Mouse (Mus musculus): ENCODE measurements at regions not wholly inside any gene's neighbourhood (a gene's known extent, or its start where the extent isn't known, plus 50 kb on each side); places are given as distances from the start of the nearest gene placed in this dataset.
"Not testable (repeated sequence)": the region's sequence is repeated elsewhere in the genome, so short reads cannot be mapped to it uniquely, and the experiment has no call there.

GRCm38 (mm10) chr1:185951163-185951562 lies 165.9 kb downstream of the Lyplal1 start:
- no peaks in the 10 kb centered on the region for H3K27me3 ChIP-seq (ENCODE audit: control insufficient read depth, insufficient read depth, low read length)
- H3K4me2 ChIP-seq (replicated peaks; ENCODE audit: low read depth, low read length, severe bottlenecking): no peak overlapping the region
- TF ChIP-seq POLR2A (IDR thresholded peaks at IDR 0.05; ENCODE audit: borderline replicate concordance, extremely low read depth, insufficient read depth, insufficient read length): no peak
- no peaks in the 10 kb centered on the region for H3K36me3 ChIP-seq (ENCODE audit: control insufficient read depth, insufficient read depth, low read length)
- no peak for DNase-seq (ENCODE audit: low spot score)
- WGBS: 88% methylated on average over 1 of the region's 1 CpGs
- no peak overlapping the region for H3K9ac ChIP-seq (ENCODE audit: low read depth, low read length, severe bottlenecking)
- H3K4me1 ChIP-seq (ENCODE audit: control insufficient read depth, insufficient read depth, low read length): no peaks in the 10 kb centered on the region
- no peaks in the 10 kb centered on the region for H3K9me3 ChIP-seq (ENCODE audit: control insufficient read depth, low read length)
- H3K4me3 ChIP-seq (replicated peaks; ENCODE audit: low read length): no peak overlapping the region
- no peak for ATAC-seq (ENCODE audit: low FRiP score, low read depth)
- no peak overlapping the region for H3K27ac ChIP-seq (replicated peaks; ENCODE audit: low read depth, low read length)

GRCm38 (mm10) chr1:185955821-185956220 lies 161.3 kb downstream of the Lyplal1 start:
- H3K9me3 ChIP-seq (ENCODE audit: control insufficient read depth, low read length); H3K9ac ChIP-seq (ENCODE audit: low read depth, low read length, severe bottlenecking); DNase-seq (ENCODE audit: low spot score); H3K27ac ChIP-seq (replicated peaks; ENCODE audit: low read depth, low read length); H3K27me3 ChIP-seq (ENCODE audit: control insufficient read depth, insufficient read depth, low read length); H3K36me3 ChIP-seq (ENCODE audit: control insufficient read depth, insufficient read depth, low read length); H3K4me1 ChIP-seq (ENCODE audit: control insufficient read depth, insufficient read depth, low read length); ATAC-seq (ENCODE audit: low FRiP score, low read depth); H3K4me2 ChIP-seq (replicated peaks; ENCODE audit: low read depth, low read length, severe bottlenecking); H3K4me3 ChIP-seq (replicated peaks; ENCODE audit: low read length): not testable (repeated sequence)
- WGBS: 66% methylated on average over 1 of the region's 1 CpGs

GRCm38 (mm10) chr1:185957557-185957956 lies 159.6 kb downstream of the Lyplal1 start:
- Histone ChIP-seq H3K4me2 (replicated peaks; ENCODE audit: low read depth, low read length, severe bottlenecking) (no peak overlapping the region), H3K9ac (ENCODE audit: low read depth, low read length, severe bottlenecking) (no peak overlapping the region), H3K4me3 (replicated peaks; ENCODE audit: low read length) (no peak overlapping the region), H3K36me3 (ENCODE audit: control insufficient read depth, insufficient read depth, low read length) (no peaks in the 10 kb centered on the region), H3K27ac (replicated peaks; ENCODE audit: low read depth, low read length) (no peak overlapping the region), H3K4me1 (ENCODE audit: control insufficient read depth, insufficient read depth, low read length) (peaks cover 9% of the 10 kb centered on the region; the same call in 1 of the 2 replicates), H3K9me3 (ENCODE audit: control insufficient read depth, low read length) (no peaks in the 10 kb centered on the region), H3K27me3 (ENCODE audit: control insufficient read depth, insufficient read depth, low read length) (no peaks in the 10 kb centered on the region)
- 63% methylated on average over 3 of the region's 3 CpGs for WGBS
- no peak for ATAC-seq (ENCODE audit: low FRiP score, low read depth)
- no peak for DNase-seq (ENCODE audit: low spot score)
- TF ChIP-seq POLR2A (IDR thresholded peaks at IDR 0.05; ENCODE audit: borderline replicate concordance, extremely low read depth, insufficient read depth, insufficient read length): no peak

- no peak overlapping the region for H3K4me3 ChIP-seq (replicated peaks; ENCODE audit: low read length)
- no peaks in the 10 kb centered on the region for H3K27me3 ChIP-seq (ENCODE audit: control insufficient read depth, insufficient read depth, low read length)
- WGBS: 46% methylated on average over 10 of the region's 10 CpGs
- no peak for TF ChIP-seq POLR2A (IDR thresholded peaks at IDR 0.05; ENCODE audit: borderline replicate concordance, extremely low read depth, insufficient read depth, insufficient read length)
- H3K36me3 ChIP-seq (ENCODE audit: control insufficient read depth, insufficient read depth, low read length): no peaks in the 10 kb centered on the region
- ATAC-seq (ENCODE audit: low FRiP score, low read depth) (no peak), DNase-seq (ENCODE audit: low spot score) (no peak)
- H3K4me1 ChIP-seq (ENCODE audit: control insufficient read depth, insufficient read depth, low read length): peaks cover 16% of the 10 kb centered on the region; the same call in 1 of the 2 replicates
- H3K27ac ChIP-seq (replicated peaks; ENCODE audit: low read depth, low read length): no peak overlapping the region; the same call in 1 of the 2 replicates
- H3K9me3 ChIP-seq (ENCODE audit: control insufficient read depth, low read length): no peaks in the 10 kb centered on the region
- H3K4me2 ChIP-seq (replicated peaks; ENCODE audit: low read depth, low read length, severe bottlenecking): no peak overlapping the region
- no peak overlapping the region for H3K9ac ChIP-seq (ENCODE audit: low read depth, low read length, severe bottlenecking)
Measured at GRCm38 (mm10) chr1:185958276-185958675, 158.8 kb downstream of the Lyplal1 start.

GRCm38 (mm10) chr1:185962606-185963005 lies 154.5 kb downstream of the Lyplal1 start:
- no peaks in the 10 kb centered on the region for H3K27me3 ChIP-seq (ENCODE audit: control insufficient read depth, insufficient read depth, low read length)
- peak; percentile 62; the same call in 1 of the 2 replicates for ATAC-seq (ENCODE audit: low FRiP score, low read depth)
- no peak overlapping the region for H3K4me2 ChIP-seq (replicated peaks; ENCODE audit: low read depth, low read length, severe bottlenecking)
- no peak overlapping the region for H3K4me3 ChIP-seq (replicated peaks; ENCODE audit: low read length)
- peak; percentile 67 for DNase-seq (ENCODE audit: low spot score)
- no peaks in the 10 kb centered on the region for H3K36me3 ChIP-seq (ENCODE audit: control insufficient read depth, insufficient read depth, low read length)
- whole genome bisulfite sequencing: 25% methylated on average over 3 of the region's 3 CpGs
- H3K9me3 ChIP-seq (ENCODE audit: control insufficient read depth, low read length): no peaks in the 10 kb centered on the region
- 0 out of 2 replicates have a peak overlapping the region, but pooled peaks have one; percentile 41 for H3K27ac ChIP-seq (replicated peaks; ENCODE audit: low read depth, low read length)
- no peak overlapping the region for H3K9ac ChIP-seq (ENCODE audit: low read depth, low read length, severe bottlenecking)
- TF ChIP-seq POLR2A (IDR thresholded peaks at IDR 0.05; ENCODE audit: borderline replicate concordance, extremely low read depth, insufficient read depth, insufficient read length): no peak
- H3K4me1 ChIP-seq (ENCODE audit: control insufficient read depth, insufficient read depth, low read length): peaks cover 23% of the 10 kb centered on the region; the same call in 1 of the 2 replicates

GRCm38 (mm10) chr1:185963773-185964172 lies 153.3 kb downstream of the Lyplal1 start:
- no peaks in the 10 kb centered on the region for H3K36me3 ChIP-seq (ENCODE audit: control insufficient read depth, insufficient read depth, low read length)
- no peak for ATAC-seq (ENCODE audit: low FRiP score, low read depth)
- H3K27me3 ChIP-seq (ENCODE audit: control insufficient read depth, insufficient read depth, low read length): no peaks in the 10 kb centered on the region
- H3K4me1 ChIP-seq (ENCODE audit: control insufficient read depth, insufficient read depth, low read length): peaks cover 15% of the 10 kb centered on the region; the same call in 1 of the 2 replicates
- H3K4me3 ChIP-seq (replicated peaks; ENCODE audit: low read length): no peak overlapping the region
- H3K4me2 ChIP-seq (replicated peaks; ENCODE audit: low read depth, low read length, severe bottlenecking): no peak overlapping the region
- TF ChIP-seq POLR2A (IDR thresholded peaks at IDR 0.05; ENCODE audit: borderline replicate concordance, extremely low read depth, insufficient read depth, insufficient read length): no peak
- H3K9me3 ChIP-seq (ENCODE audit: control insufficient read depth, low read length): no peaks in the 10 kb centered on the region
- no peak overlapping the region for H3K27ac ChIP-seq (replicated peaks; ENCODE audit: low read depth, low read length)
- DNase-seq (ENCODE audit: low spot score): no peak
- WGBS: 93% methylated on average over 2 of the region's 2 CpGs
- no peak overlapping the region for H3K9ac ChIP-seq (ENCODE audit: low read depth, low read length, severe bottlenecking)
